Mouse (Mus musculus): Measurements from ENCODE around the gene Tap1.

GRCm38 (mm10) chr17:34139416-34139815, 47.9 kb upstream of the Tap1 start:
- TF ChIP-seq POLR2A (IDR thresholded peaks at IDR 0.05; ENCODE audit: extremely low read depth, insufficient read depth, low read length) (no peak), CTCF (IDR thresholded peaks at IDR 0.05; ENCODE audit: low read depth, low read length) (no peak)
